Mouse (Mus musculus) G1E-ER4 (cell line): ENCODE results near the gene Cutc. TPM values are rescaled to one million over a fixed set of nuclear protein-coding genes. Genes with fewer than 3 reads are reported as not detected.

Experiments
- GATA1 ChIP-seq: IDR thresholded peaks from one replicate; pipeline ENCODE4 v1.8.0; 2012; ENCODE audit warnings: low read length, inconsistent platforms
- polyA plus RNA-seq: library from polyadenylated mRNA; stranded (reverse); fragments of >175 nt; gene quantifications from 2 replicates; pipeline ENCODE4 v1.2.3, GENCODE M21; 2012

Cutc gene
- polyA plus RNA-seq, 1 experiment: 4.5 TPM

DNA sequence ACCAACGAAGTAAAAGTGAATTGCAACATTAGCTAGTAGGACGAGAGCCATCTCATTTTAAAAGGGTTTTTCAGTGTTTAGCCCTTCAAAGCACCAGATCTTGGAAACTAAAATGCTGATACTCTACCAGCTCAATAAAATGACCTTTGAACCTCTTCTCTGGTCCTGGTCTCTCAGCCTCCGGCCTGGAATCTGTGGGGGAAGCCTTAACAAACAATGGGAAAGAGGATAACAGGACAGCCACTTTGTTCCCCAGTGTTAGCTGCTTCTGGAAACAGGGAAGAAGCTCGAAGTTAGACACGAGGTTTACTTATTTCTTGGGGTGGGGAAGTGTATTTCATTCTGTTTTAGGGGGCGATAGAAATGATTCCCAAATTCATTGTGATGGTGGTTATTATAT, 19.5 kb downstream of the Cutc start:
- no peak for TF ChIP-seq GATA1

DNA sequence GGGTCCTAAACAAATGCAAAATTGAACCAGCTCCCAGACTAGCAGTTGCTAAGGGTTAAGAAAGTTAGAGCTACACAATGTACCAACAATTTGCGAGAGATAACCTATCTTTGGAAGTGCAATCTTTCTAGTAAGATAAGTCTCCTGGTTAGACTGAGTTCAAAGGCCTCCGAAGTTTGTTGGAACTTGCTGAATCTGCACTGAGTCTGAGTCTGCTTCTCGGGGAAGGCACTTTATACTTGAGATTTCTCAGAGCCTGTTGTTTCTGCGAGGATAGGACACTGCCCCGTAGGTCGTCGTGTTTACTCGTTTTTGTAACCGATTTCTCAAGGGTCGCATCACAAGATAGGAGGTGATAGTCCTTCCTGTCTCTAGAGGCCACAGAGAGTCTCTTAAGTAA, 22.6 kb downstream of the Cutc start:
- no peak for TF ChIP-seq GATA1

DNA sequence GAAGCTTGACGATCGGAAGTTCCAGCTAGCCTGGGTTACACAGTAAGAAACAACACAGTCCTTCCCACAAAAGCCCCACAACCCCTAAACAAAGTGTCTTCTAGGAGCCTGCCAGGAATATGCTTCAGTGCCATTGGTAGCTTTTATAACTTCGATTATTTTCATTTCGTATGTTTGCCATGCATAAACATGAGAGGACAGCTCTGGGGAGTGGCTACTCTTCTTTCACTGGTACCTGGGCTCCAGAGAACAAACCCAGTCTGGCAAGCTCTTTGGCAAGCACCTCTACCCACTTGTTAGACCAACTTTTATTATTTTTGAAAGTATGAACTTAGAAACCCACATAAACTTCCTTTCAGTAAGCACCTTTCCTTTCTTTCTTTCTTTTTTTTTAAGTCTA, 23.8 kb downstream of the Cutc start:
- no peak for TF ChIP-seq GATA1

DNA sequence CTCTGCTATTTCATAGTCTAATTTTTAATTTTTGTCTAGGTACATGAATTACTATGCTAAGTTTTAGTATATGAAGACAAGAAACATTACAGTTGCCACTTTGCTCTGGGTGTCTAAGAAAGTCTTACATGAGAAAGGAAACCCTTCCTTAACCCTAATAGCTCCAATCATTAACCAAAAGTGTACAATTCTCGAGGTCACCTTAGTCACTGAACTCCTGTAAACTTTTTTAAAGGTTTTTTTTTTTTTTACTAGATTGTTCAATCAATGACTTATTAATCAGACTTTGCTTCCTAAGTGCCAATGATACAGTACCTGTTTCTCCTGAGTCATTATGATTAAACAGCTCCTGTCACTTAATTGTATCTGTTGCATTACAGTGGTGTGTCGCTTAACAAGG, 24.5 kb downstream of the Cutc start:
- no peak for TF ChIP-seq GATA1

DNA sequence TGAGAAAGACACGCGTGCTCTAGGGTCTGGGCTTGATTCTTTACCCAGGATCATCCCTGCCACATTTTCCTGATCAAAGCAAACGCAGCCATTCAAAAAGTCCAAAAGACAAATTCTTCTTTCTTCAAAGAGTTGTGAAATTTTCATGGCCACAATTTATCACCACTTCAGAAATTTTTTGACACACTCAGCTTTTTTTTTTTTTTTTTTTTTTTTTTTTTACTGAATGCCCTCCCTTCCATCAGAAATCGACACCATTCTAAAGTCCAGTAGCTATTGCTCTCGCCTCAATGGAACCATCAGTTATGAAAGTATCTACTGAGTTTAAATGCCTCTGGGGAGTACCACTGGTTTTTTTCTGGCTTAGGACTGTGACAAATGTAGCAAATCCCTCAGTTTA, 27.6 kb downstream of the Cutc start:
- TF ChIP-seq GATA1: no peak

DNA sequence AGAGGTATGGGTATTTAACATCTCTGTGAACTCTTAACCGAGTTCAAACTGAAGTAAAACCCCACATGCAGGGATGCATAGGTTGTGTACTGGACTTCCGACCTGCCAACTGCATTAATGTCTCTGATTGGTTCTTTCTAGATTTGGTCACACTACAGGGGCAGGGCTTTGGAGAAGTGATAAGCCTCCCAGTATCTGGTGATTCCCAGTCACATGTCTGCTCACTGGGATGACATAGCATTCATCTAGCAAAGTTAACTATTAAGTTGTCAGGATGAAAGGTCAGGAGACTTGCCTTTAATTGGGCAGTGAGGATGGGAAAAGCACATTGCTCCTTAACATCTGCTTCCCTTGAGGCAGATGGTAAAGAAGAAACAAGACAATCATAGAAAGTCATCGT, 29.2 kb downstream of the Cutc start, which contains the start of gene Abcc2:
Abcc2 (plus strand) TSS at position 213 of the 400 bp plus-strand sequence.
- no peak for TF ChIP-seq GATA1

DNA sequence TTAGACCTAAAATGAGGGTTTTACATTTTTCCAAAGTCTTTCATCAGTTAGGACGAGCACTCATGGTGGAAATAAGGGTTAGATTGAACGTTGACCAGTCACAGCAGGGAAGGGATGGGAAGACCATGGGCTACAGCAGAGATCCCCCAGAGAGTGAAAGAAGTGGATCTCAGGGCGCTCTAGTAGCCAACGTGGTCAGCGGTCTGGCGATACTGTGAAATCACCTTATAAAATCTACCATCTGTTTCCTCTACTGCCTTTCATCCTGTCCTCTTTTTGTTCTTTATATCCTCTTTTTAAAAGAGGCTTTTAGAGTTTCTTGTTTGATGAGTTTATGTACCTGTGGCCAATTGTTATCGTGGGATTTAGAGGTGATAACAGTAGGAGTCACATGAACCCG, 32.0 kb downstream of the Cutc start:
- TF ChIP-seq GATA1: peak; percentile 14

DNA sequence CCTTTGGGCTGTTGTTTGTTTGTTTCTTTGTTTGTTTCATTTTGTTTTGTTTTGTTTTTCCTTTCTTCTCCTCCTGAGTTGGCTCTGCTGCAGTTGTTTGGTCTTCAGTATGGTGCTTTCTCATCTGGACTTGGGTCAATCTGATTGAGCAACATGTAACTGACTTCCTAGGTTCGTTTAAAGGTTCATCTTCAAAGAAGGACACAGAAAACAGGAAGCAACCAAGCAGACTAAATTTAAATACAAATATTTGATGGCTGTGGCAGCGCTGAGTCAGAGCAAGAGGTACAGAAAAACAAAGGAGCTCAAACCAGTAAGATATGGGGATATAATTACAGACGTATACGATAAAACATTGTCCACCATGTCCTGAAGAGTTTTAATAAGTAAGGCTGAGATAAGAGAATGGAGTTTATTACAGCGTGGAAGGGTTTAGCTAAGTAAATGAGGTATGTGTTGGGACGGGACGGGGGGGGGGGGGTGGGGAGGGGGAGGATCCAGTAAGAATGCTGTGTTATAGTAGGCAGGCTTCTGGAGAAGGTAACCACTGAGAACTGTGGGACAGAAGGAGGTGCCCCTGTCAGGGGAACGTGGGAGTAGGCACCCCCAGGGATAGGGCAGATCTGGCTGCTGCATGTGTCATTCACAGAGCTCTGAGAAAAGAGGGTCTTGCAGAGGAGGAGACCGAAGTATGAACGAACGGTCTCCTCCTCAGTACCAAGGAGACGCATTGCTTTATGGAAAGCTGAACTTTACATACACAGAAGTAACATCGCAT, 33.6 kb downstream of the Cutc start:
- TF ChIP-seq GATA1: no peak

DNA sequence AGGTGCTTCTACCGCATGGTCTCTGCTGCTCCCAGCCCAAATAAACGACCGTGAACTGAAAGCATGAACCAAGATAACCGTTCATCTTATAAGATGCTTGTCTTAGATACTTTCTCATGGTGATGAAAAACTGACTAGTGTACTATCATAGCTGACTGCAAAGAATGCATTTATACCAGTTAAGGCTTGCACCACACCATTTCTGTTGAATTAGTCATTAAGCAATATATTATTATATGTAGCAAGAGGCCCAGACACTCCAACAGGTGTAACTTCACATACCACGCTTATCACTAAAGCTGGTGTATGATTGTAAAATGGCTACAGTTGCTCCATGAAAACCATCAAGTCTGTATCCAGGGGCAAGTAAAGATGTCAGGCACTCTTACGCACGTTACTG, 37.0 kb downstream of the Cutc start:
- TF ChIP-seq GATA1: no peak

DNA sequence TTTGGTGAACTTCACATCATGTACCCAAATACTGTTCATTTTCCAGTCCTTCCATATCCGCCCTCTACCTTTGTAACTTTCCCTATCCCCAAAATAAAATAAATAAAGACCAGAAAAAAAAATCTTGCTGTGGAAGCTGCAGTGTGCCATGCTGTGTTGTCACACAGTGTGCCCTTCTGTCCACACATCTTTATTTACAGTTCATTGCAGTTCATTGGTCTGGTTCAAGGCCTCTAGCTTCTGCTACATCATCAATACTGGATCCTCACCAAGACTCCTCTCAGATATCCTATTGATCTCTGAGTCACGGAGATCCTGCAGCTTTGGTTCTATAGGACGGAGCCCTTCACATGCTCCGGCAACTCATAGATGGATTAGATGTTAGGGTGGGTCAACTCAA, 39.7 kb downstream of the Cutc start:
- no peak for TF ChIP-seq GATA1

DNA sequence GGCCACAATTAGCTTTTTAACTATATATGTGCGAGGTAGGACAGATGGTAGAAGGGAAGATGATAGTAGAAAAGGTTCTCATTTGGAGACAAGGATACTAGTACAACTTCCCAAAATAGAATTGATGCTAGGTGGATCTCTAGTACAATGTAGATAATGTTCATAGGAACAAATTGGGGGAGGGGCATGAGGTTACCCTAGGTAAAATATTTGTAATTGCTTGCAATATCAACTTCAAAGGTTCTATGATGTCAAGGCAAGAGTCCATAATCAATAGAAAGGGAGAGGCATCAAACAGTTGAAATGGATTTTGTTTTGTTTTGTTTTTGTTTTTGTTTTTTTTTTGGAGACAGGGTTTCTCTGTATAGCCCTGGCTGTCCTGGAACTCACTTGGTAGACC, 41.2 kb downstream of the Cutc start:
- no peak for TF ChIP-seq GATA1

DNA sequence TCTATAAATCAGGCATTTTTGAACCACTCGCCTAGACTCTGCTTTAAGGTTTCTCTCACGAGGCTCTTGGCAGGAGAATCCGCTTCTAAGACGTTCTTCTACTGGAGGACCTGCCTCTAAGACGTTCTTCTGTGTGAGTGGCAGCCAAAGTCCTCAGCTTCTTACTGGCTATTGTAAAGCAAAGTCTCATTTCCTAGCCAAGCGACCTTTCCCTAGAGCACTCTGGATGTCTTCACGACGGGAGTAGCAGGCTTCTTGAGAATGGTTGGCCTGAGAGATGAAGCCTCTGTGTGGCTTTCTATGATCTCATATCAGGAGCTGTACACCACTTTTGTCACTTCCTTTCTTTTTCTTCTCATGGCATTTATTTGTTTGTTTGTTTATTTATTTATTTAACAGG, 42.7 kb downstream of the Cutc start:
- no peak for TF ChIP-seq GATA1

DNA sequence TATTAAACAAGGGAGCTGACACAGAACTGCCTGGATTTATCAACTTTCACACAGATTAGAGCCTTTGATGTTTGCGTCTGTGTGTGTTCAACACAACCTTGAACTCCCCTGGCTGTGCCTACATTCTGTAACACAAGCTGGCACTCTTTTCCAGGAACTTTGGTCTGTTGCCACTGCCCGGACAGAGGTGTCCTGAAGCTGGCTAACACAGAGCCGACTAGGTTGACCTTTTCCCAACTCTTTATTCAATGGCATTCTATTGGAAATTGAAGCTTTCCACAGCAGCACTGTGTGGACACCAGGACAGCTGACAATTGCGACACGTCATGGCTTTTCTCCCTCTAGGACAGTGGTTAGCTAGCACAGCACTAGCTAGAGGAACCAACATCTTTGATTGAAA, 44.4 kb downstream of the Cutc start:
- no peak for TF ChIP-seq GATA1

DNA sequence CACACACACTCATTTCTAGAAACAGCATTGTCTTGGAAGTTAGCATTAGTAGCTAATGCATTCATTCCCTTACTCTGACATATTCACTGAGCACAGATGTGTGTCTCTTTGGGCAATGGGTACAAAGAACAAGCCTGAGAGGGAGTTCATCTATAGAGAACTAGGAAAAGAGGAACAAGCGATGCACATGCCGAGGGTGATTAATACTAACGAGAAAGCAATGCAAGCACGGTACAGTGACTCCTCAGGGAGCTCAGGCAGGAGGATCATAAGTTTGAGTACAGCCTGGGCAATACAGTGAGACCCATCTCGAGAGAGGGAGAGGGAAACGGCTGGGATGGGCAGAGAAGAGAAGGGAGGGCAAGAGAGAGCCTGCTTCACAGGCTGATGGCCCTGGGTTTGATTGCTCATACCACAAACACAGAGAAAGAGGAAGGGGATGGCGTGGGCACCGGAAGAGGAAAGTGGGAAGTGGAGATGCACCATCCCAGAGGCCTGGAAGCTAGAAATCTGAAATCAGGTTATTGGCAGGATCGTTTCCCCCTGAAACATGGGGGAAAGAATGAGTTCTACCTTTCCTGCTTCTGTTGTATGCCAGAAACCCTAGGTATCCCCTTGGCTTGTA, 48.7 kb downstream of the Cutc start:
- no peak for TF ChIP-seq GATA1

DNA sequence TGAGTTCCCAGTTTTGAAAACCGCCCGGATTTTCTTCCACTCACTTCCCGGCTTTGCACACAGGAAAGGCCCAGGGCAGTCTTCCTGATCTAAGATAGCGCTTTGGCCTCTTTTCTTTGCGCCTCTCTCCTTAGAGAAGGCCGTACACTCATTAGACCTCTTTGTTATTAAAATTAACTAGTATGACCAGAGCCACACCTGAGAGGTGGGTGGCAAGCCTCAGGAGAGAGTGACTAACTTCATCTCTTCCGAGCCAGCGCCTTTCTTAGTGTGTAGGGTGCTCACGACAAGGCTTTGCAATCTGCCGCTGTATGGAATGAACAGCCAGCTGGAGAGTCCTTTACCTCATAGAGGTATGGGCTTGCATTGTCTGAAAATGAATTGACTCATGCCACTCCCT, 51.1 kb downstream of the Cutc start:
- no peak for TF ChIP-seq GATA1

DNA sequence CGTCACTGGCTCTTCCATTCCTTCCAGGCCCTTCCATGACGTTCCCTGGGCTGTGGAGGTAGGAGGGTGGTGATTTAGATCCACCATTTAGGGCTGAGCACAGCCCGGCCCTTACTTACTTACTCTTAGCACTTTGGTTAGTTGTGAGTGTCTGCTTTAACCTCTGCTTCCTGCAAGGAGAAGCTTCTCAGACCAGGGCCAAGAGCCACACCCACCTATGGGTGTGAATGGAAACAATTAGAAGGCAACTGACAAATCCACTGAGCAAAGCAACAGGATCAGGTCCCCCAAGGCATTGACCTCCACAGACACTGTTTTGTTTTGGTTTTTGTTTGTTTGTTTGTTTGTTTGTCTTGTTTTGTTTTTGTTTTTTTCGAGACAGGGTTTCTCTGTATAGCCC, 56.5 kb downstream of the Cutc start:
- TF ChIP-seq GATA1: no peak

DNA sequence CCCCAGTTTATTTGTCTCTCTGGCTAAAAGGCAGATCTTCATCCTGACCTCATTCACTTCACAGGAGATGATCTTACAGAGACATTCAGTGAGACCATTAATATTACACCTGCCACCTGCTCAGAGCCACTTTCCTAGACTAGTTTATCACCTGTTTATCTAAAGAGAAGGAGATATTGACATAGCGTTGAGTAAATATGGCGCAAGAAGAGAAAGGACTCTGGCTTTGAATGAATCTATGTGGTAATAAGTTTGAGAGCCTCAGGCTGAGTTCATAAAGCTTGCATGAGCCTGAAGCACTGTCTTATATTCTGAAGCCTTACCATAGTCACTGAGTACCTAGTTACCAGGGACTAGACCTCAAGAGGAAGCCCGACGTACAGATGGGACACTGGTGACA, 58.6 kb downstream of the Cutc start:
- TF ChIP-seq GATA1: no peak
